Mouse (Mus musculus): ENCODE results near the gene Cops7a. TPM values are rescaled to one million over a fixed set of nuclear protein-coding genes. Genes with fewer than 3 reads are reported as not detected.

The Cops7a gene
- polyA plus RNA-seq, 1 experiment from 2014 or later: 85.6 TPM

DNA sequence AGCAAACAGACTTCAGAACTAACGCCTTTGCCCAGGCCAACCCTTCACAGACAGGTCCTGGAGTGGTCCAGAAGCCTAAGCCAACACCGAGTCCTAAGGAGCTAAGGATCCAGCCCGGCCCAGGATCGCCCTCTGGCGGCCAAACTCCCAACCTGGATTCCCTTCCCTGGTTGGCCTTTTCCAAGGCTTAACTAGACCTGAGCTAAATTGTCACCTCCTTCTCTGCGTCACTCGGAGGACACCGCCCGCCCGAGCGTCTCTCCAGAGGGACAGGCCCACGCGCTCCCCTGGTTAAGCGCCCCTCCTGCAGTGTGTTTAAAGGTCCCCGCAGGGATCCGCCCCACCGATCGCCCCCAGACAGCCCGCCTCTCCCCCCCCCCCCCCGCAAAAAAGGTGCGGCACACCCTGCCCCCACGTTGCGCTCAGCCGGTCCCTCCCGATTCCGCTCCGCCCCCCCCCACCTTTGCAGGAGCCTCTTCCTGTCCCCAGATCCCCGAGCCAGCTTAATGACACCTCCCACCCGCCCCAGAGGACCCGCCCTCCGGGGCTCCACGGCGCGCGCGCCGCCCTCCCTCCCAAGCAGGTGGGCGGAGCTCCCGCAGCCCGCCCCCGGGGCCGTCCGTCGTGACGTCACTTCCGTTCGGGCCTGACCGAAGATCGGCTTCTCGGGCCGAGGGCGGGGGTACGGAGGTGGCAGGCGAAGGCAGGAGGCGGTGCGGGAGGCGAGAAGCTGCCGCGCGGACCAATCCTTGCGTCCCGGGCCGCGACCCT is 34.4 kb downstream of the Cops7a start, which contains the start of gene Mlf2:
Mlf2 (plus strand) TSS at position 633 of the 771 bp plus-strand sequence.
- Histone ChIP-seq H3K36me3 (ENCODE audit: control insufficient read depth, insufficient read depth, low read length) (peaks cover 27% of the 10 kb centered on the region), H3K4me3 (replicated peaks; ENCODE audit: low read depth, low read length) (peak within 1 kb of the TSS; percentile 96), H3K4me1 (ENCODE audit: control insufficient read depth, insufficient read depth, low read length) (peaks cover 16% of the 10 kb centered on the region), H3K9me3 (ENCODE audit: control insufficient read depth, low read length) (no peaks in the 10 kb centered on the region), H3K27ac (replicated peaks; ENCODE audit: low read depth, low read length) (peak within 1 kb of the TSS; percentile 97), H3K4me2 (ENCODE audit: low read length) (peak within 1 kb of the TSS; percentile 97), H3K9ac (replicated peaks; ENCODE audit: low read length) (peak within 1 kb of the TSS; percentile 95), H3K27me3 (ENCODE audit: control insufficient read depth, insufficient read depth, low read length) (no peaks in the 10 kb centered on the region)
- ATAC-seq (ENCODE audit: low FRiP score, low TSS enrichment) (peak; percentile 92), DNase-seq (peak; percentile 100)
- WGBS: 0% methylated on average over 59 of the region's 64 CpGs

DNA sequence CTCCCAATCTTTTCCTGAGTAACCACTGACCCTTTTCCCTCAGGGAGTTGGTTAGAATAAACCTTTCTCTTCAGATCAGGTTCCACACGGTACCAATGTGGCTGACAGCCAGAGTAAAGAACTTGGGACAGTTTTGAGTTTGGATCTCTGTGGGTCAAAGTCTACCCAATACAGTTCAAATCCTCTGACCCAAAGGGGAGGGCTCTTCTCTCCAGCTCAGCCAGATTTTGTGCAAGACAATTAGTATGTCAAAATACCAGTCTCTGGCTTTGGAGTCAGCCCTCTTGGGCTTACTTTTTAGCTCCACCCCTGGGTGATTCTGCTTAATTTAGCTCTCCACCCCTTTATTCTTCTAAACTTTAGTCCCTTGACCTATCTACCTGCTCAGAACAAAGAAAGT is 35.1 kb downstream of the Cops7a start:
- H3K4me1 ChIP-seq (ENCODE audit: control insufficient read depth, insufficient read depth, low read length): peaks cover 16% of the 10 kb centered on the region
- 37% methylated on average over 1 of the region's 1 CpGs for WGBS
- ATAC-seq (ENCODE audit: low FRiP score, low TSS enrichment) (no peak), DNase-seq (no peak)
- peaks cover 20% of the 10 kb centered on the region for H3K36me3 ChIP-seq (ENCODE audit: control insufficient read depth, insufficient read depth, low read length)
- H3K27ac ChIP-seq (replicated peaks; ENCODE audit: low read depth, low read length): peak overlapping the region; percentile 97
- H3K9me3 ChIP-seq (ENCODE audit: control insufficient read depth, low read length): no peaks in the 10 kb centered on the region
- H3K27me3 ChIP-seq (ENCODE audit: control insufficient read depth, insufficient read depth, low read length): no peaks in the 10 kb centered on the region
- peak overlapping the region; percentile 97 for H3K4me2 ChIP-seq (ENCODE audit: low read length)
- H3K9ac ChIP-seq (replicated peaks; ENCODE audit: low read length): no peak overlapping the region; the same call in 1 of the 2 replicates
- H3K4me3 ChIP-seq (replicated peaks; ENCODE audit: low read depth, low read length): peak overlapping the region; percentile 96

DNA sequence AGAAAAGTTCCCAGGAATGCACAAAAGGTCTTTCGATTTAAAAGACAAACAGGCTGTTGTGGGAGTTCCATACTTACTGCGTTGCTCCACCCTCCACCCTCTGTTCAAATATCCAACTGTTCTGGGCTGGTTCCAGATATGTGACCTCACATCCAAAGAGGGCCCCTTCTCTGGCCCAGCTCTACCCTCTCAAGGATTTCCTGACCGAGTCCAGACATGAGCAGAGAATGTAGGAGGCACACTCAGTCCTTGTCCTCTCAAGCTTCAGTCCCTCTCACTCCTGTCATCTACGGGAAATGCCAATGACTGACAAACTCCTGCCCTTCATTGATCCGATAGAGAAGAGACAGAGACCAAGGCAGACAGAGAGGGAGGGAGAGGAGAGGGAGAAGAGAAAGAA is 39.4 kb downstream of the Cops7a start:
- peaks cover 12% of the 10 kb centered on the region; the same call in 1 of the 2 replicates for H3K4me1 ChIP-seq (ENCODE audit: control insufficient read depth, insufficient read depth, low read length)
- no peak for DNase-seq
- ATAC-seq (ENCODE audit: low FRiP score, low TSS enrichment): no peak
- H3K4me3 ChIP-seq (replicated peaks; ENCODE audit: low read depth, low read length): no peak overlapping the region
- 59% methylated on average over 5 of the region's 5 CpGs for WGBS
- H3K4me2 ChIP-seq (ENCODE audit: low read length): no peak overlapping the region
- H3K27ac ChIP-seq (replicated peaks; ENCODE audit: low read depth, low read length): no peak overlapping the region
- H3K9me3 ChIP-seq (ENCODE audit: control insufficient read depth, low read length): no peaks in the 10 kb centered on the region
- H3K36me3 ChIP-seq (ENCODE audit: control insufficient read depth, insufficient read depth, low read length): no peaks in the 10 kb centered on the region
- no peaks in the 10 kb centered on the region for H3K27me3 ChIP-seq (ENCODE audit: control insufficient read depth, insufficient read depth, low read length)
- no peak overlapping the region for H3K9ac ChIP-seq (replicated peaks; ENCODE audit: low read length)

DNA sequence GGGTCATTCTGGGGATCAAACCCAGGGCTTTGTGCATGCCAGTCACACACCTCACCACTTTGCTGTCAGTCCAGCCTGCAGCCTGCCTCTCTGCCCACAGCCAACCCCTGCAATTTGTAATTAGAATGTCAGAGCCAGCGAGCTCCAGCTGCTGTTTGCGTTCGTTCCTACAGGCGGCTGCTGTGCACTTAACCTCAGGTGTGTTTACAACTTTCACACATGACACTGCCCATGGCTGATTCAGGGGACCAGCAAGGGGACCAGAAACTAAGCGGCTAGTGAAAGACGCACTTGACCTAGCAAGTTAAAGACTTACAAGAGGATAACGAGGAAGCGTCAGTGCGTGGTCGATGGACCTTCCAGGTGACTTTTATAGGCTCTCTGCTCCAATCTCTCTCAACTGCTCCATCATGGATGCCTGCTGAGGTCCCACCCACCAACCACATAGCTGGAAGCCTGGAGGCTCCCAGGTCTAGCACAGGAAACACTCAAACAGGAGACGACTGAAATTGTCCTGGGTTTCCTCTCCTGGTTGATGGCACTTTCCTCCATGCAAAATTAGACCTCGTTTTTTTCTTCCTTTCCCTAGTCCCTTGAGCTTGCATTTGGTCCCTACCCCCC is 40.1 kb downstream of the Cops7a start:
- H3K36me3 ChIP-seq (ENCODE audit: control insufficient read depth, insufficient read depth, low read length): no peaks in the 10 kb centered on the region
- no peaks in the 10 kb centered on the region for H3K27me3 ChIP-seq (ENCODE audit: control insufficient read depth, insufficient read depth, low read length)
- H3K27ac ChIP-seq (replicated peaks; ENCODE audit: low read depth, low read length): no peak overlapping the region
- ATAC-seq (ENCODE audit: low FRiP score, low TSS enrichment) (no peak), DNase-seq (no peak)
- H3K4me2 ChIP-seq (ENCODE audit: low read length): no peak overlapping the region
- WGBS: 38% methylated on average over 12 of the region's 12 CpGs
- H3K4me3 ChIP-seq (replicated peaks; ENCODE audit: low read depth, low read length): no peak overlapping the region
- H3K9me3 ChIP-seq (ENCODE audit: control insufficient read depth, low read length): no peaks in the 10 kb centered on the region
- H3K4me1 ChIP-seq (ENCODE audit: control insufficient read depth, insufficient read depth, low read length): peaks cover 16% of the 10 kb centered on the region
- H3K9ac ChIP-seq (replicated peaks; ENCODE audit: low read length): no peak overlapping the region

DNA sequence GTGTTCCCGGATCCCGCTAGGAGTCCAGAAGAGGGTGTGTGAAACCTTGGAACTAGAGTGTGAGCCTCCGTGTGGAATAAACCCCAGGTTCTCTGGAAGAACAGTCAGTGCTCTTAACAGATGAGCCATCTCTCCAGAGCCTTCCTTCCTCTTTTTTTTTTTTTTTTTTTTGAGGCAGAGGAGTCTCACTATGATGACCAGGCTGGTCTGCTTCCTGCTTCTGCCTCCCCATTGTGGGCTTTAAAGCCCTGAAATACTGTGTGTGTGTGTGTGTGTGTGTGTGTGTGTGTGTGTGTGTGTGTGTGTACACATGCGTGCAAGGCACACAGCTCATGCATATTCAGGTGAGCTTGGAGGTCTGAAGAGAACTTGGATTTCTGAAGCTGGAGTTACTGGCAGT is 43.8 kb downstream of the Cops7a start:
- no peak overlapping the region for H3K4me2 ChIP-seq (ENCODE audit: low read length)
- H3K9me3 ChIP-seq (ENCODE audit: control insufficient read depth, low read length): no peaks in the 10 kb centered on the region
- DNase-seq: no peak
- H3K27me3 ChIP-seq (ENCODE audit: control insufficient read depth, insufficient read depth, low read length): no peaks in the 10 kb centered on the region
- H3K9ac ChIP-seq (replicated peaks; ENCODE audit: low read length): no peak overlapping the region
- H3K4me3 ChIP-seq (replicated peaks; ENCODE audit: low read depth, low read length): no peak overlapping the region
- no peaks in the 10 kb centered on the region for H3K36me3 ChIP-seq (ENCODE audit: control insufficient read depth, insufficient read depth, low read length)
- no peak for ATAC-seq (ENCODE audit: low FRiP score, low TSS enrichment)
- peaks cover 31% of the 10 kb centered on the region for H3K4me1 ChIP-seq (ENCODE audit: control insufficient read depth, insufficient read depth, low read length)
- peak overlapping the region; percentile 100; the same call in 1 of the 2 replicates for H3K27ac ChIP-seq (replicated peaks; ENCODE audit: low read depth, low read length)
- WGBS: 70% methylated on average over 4 of the region's 4 CpGs

DNA sequence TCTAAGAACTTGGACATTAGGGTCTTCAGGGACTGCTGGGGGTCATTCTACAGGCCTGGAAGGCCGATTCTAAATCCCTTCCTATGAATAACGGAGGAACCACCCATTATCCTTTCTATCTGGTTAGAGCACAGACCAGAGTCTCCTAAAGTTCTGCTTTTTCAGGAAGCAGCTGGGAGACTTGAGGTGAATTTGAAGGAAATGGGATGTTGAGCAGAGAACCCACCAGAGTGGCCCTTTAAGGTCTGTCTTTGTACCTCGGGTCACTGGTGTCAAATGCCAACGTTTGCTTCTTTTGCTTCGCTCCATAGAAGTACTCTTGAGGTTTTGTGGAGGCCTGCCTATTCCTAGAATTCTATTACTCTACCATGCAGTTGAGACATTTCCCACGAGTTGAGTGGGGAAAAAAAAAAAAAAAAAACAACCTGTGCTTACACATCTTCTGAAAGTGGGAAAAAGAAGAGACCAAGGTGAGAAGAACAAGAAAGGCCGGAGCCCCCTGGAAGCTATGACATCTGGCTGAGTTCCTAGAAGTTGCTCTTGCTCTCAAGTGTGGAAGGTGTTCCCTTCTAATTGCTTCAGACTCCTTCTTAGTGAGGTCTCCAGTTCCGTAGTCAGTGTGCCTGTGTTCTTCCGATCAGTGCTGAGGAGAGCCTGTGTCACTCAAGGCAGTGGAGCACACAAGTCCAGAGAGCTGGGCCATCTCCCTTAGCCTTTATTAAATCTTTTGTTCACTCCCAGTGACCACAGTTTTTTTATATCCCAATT is 44.8 kb downstream of the Cops7a start:
- no peaks in the 10 kb centered on the region for H3K27me3 ChIP-seq (ENCODE audit: control insufficient read depth, insufficient read depth, low read length)
- no peak for DNase-seq
- ATAC-seq (ENCODE audit: low FRiP score, low TSS enrichment): no peak
- no peaks in the 10 kb centered on the region for H3K36me3 ChIP-seq (ENCODE audit: control insufficient read depth, insufficient read depth, low read length)
- peak overlapping the region; percentile 100 for H3K27ac ChIP-seq (replicated peaks; ENCODE audit: low read depth, low read length)
- H3K9me3 ChIP-seq (ENCODE audit: control insufficient read depth, low read length): no peaks in the 10 kb centered on the region
- H3K4me1 ChIP-seq (ENCODE audit: control insufficient read depth, insufficient read depth, low read length): peaks cover 33% of the 10 kb centered on the region
- H3K4me2 ChIP-seq (ENCODE audit: low read length): peak overlapping the region; percentile 99
- peak overlapping the region; percentile 30; the same call in 1 of the 2 replicates for H3K9ac ChIP-seq (replicated peaks; ENCODE audit: low read length)
- WGBS: 30% methylated on average over 9 of the region's 9 CpGs
- H3K4me3 ChIP-seq (replicated peaks; ENCODE audit: low read depth, low read length): peak overlapping the region; percentile 94

DNA sequence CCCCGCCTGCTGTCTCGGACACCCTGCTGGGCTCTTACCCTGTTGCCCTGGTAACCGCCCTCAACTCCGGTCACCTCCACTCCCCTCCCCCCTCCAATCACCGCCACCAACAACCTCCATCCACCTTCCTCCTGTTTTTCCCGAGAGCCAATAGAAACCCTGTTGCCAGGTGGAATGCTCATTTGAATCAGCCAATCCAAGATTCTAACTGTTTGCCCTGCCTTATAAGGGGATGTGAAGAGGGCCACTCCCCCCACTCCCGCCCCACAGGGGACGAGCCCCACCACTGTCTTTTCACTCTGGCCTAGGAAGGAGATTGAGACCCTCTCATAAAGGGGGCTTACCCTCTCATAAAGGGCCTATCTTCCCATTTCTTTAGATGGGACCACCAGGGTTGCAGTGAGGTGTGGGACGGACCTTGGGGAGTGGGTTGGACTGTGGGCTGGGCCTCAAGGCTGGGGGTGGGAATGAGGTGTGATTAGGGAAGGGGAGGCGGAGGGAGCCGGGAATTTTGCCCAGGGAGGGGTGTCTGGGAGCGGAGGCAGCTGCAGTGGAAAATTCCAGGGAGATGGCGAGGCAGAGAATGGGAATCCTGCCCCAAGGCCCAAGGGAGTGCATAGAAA is 45.5 kb downstream of the Cops7a start, which contains the start of gene Ptms:
Ptms (minus strand) TSS at position 409 of the 623 bp plus-strand sequence.
- Histone ChIP-seq H3K4me2 (ENCODE audit: low read length) (peak within 1 kb of the TSS; percentile 99), H3K27me3 (ENCODE audit: control insufficient read depth, insufficient read depth, low read length) (no peaks in the 10 kb centered on the region), H3K4me3 (replicated peaks; ENCODE audit: low read depth, low read length) (peak within 1 kb of the TSS; percentile 94), H3K4me1 (ENCODE audit: control insufficient read depth, insufficient read depth, low read length) (peaks cover 39% of the 10 kb centered on the region), H3K9me3 (ENCODE audit: control insufficient read depth, low read length) (no peaks in the 10 kb centered on the region), H3K27ac (replicated peaks; ENCODE audit: low read depth, low read length) (peak within 1 kb of the TSS; percentile 100), H3K9ac (replicated peaks; ENCODE audit: low read length) (peak within 1 kb of the TSS; percentile 100), H3K36me3 (ENCODE audit: control insufficient read depth, insufficient read depth, low read length) (peaks cover 2% of the 10 kb centered on the region; the same call in 1 of the 2 replicates)
- DNase-seq (peak; percentile 97), ATAC-seq (ENCODE audit: low FRiP score, low TSS enrichment) (peak; percentile 84)
- 2% methylated on average over 13 of the region's 13 CpGs for WGBS

Measured in midbrain, embryonic 14.5 days (tissue).